Mouse (Mus musculus): ENCODE data around the gene Ap1b1. TPM values are rescaled to one million over a fixed set of nuclear protein-coding genes. Genes with fewer than 3 reads are reported as not detected.

Gene Ap1b1
- polyA plus RNA-seq, 1 experiment from 2014 or later: 54.2 TPM

- Histone ChIP-seq H3K27me3 (ENCODE audit: control insufficient read depth, insufficient read depth, low read length) (no peaks in the 10 kb centered on the region), H3K4me1 (ENCODE audit: control insufficient read depth, insufficient read depth, low read length) (no peaks in the 10 kb centered on the region), H3K36me3 (ENCODE audit: control insufficient read depth, insufficient read depth, low read length) (peaks cover 50% of the 10 kb centered on the region), H3K27ac (ENCODE audit: low read length) (no peak overlapping the region), H3K9me3 (ENCODE audit: control insufficient read depth, low read depth, low read length) (no peaks in the 10 kb centered on the region), H3K9ac (replicated peaks; ENCODE audit: low read depth, low read length) (no peak overlapping the region), H3K4me2 (replicated peaks; ENCODE audit: low read depth, low read length) (no peak overlapping the region), H3K4me3 (ENCODE audit: low read depth, low read length) (no peak overlapping the region)
- 95% methylated on average over 7 of the region's 7 CpGs for WGBS
- ATAC-seq (ENCODE audit: insufficient number of reproducible peaks, insufficient read depth, low FRiP score, low read depth): no peak
Measured at GRCm38 (mm10) chr11:5028228-5028627, 41.6 kb downstream of the Ap1b1 start.

- H3K4me3 ChIP-seq (ENCODE audit: low read depth, low read length): no peak overlapping the region
- WGBS: 89% methylated on average over 10 of the region's 10 CpGs
- no peaks in the 10 kb centered on the region for H3K9me3 ChIP-seq (ENCODE audit: control insufficient read depth, low read depth, low read length)
- peaks cover 49% of the 10 kb centered on the region for H3K36me3 ChIP-seq (ENCODE audit: control insufficient read depth, insufficient read depth, low read length)
- no peaks in the 10 kb centered on the region for H3K4me1 ChIP-seq (ENCODE audit: control insufficient read depth, insufficient read depth, low read length)
- no peaks in the 10 kb centered on the region for H3K27me3 ChIP-seq (ENCODE audit: control insufficient read depth, insufficient read depth, low read length)
- no peak overlapping the region for H3K4me2 ChIP-seq (replicated peaks; ENCODE audit: low read depth, low read length)
- H3K27ac ChIP-seq (ENCODE audit: low read length): no peak overlapping the region
- no peak for ATAC-seq (ENCODE audit: insufficient number of reproducible peaks, insufficient read depth, low FRiP score, low read depth)
- no peak overlapping the region for H3K9ac ChIP-seq (replicated peaks; ENCODE audit: low read depth, low read length)
Measured at GRCm38 (mm10) chr11:5032706-5033105, 46.1 kb downstream of the Ap1b1 start.

DNA sequence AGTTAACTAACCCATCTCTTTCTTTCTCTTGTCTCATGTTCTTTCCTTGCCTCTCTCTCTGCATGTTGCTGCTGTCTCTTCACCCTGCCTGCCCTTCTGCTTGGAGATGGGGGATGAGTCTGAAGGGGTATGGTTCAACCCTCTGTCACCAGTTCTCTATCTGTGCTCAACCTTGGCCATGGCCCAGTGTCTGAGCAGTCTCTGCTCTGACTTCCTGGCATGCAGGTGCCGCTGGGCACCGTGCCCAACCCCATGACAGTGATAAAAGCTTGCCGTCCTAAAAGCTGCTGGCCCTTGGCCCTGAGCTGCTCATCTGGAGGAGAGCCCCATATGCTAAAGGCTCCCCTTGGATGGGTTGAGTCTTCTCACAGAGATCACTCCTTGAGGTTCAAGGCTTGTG is 46.5 kb downstream of the Ap1b1 start:
- no peaks in the 10 kb centered on the region for H3K4me1 ChIP-seq (ENCODE audit: control insufficient read depth, insufficient read depth, low read length)
- H3K27ac ChIP-seq (ENCODE audit: low read length): no peak overlapping the region
- H3K9ac ChIP-seq (replicated peaks; ENCODE audit: low read depth, low read length): no peak overlapping the region
- no peaks in the 10 kb centered on the region for H3K9me3 ChIP-seq (ENCODE audit: control insufficient read depth, low read depth, low read length)
- peaks cover 54% of the 10 kb centered on the region for H3K36me3 ChIP-seq (ENCODE audit: control insufficient read depth, insufficient read depth, low read length)
- WGBS: 90% methylated on average over 3 of the region's 3 CpGs
- no peak overlapping the region for H3K4me3 ChIP-seq (ENCODE audit: low read depth, low read length)
- no peaks in the 10 kb centered on the region for H3K27me3 ChIP-seq (ENCODE audit: control insufficient read depth, insufficient read depth, low read length)
- no peak overlapping the region for H3K4me2 ChIP-seq (replicated peaks; ENCODE audit: low read depth, low read length)
- no peak for ATAC-seq (ENCODE audit: insufficient number of reproducible peaks, insufficient read depth, low FRiP score, low read depth)

- H3K36me3 ChIP-seq (ENCODE audit: control insufficient read depth, insufficient read depth, low read length): peaks cover 50% of the 10 kb centered on the region
- no peaks in the 10 kb centered on the region for H3K27me3 ChIP-seq (ENCODE audit: control insufficient read depth, insufficient read depth, low read length)
- 87% methylated on average over 4 of the region's 4 CpGs for WGBS
- ATAC-seq (ENCODE audit: insufficient number of reproducible peaks, insufficient read depth, low FRiP score, low read depth): no peak
- no peak overlapping the region for H3K4me2 ChIP-seq (replicated peaks; ENCODE audit: low read depth, low read length)
- no peak overlapping the region for H3K27ac ChIP-seq (ENCODE audit: low read length)
- no peaks in the 10 kb centered on the region for H3K9me3 ChIP-seq (ENCODE audit: control insufficient read depth, low read depth, low read length)
- H3K9ac ChIP-seq (replicated peaks; ENCODE audit: low read depth, low read length): no peak overlapping the region
- no peak overlapping the region for H3K4me3 ChIP-seq (ENCODE audit: low read depth, low read length)
- H3K4me1 ChIP-seq (ENCODE audit: control insufficient read depth, insufficient read depth, low read length): no peaks in the 10 kb centered on the region
Measured at GRCm38 (mm10) chr11:5035421-5035820, 48.8 kb downstream of the Ap1b1 start.

DNA sequence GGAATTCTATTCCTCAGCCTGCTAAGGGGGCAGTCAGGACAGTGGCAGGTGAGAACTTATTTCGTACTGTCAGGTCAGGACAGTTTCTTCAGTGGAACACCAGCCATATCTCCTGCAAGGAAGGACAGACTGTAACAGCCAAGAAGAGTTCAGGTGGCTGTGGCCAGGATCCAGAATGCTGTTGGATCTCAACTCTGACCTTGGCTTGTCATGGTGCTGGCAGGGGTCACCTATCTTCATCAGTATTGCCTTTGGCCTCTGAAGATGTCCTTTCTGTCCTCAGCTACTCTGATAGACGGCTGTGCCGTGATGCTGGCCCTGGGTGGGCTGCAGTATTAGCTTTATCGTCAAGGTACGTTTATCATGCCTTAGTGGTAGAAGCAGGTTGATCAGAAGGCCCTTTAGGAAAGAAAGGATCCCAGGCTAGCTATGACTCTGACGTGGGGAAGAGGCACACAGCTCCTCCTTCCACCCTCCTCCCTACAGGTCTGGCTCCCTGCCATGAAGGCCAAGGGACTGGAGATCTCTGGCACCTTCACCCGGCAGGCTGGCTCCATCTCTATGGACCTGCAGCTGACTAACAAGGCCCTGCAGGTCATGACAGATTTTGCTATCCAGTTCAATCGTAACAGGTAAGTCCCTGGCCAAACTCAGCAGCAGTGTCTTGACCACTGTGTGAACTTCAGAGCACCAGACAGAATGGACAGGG is 50.7 kb downstream of the Ap1b1 start:
- no peak for ATAC-seq (ENCODE audit: insufficient number of reproducible peaks, insufficient read depth, low FRiP score, low read depth)
- WGBS: 85% methylated on average over 8 of the region's 8 CpGs
- no peak overlapping the region for H3K4me3 ChIP-seq (ENCODE audit: low read depth, low read length)

GRCm38 (mm10) chr11:5040585-5040984 is 54.0 kb downstream of the Ap1b1 start:
- H3K36me3 ChIP-seq (ENCODE audit: control insufficient read depth, insufficient read depth, low read length): peaks cover 37% of the 10 kb centered on the region; the same call in 1 of the 2 replicates
- WGBS: 91% methylated on average over 5 of the region's 5 CpGs
- ATAC-seq (ENCODE audit: insufficient number of reproducible peaks, insufficient read depth, low FRiP score, low read depth): no peak

More for the DNA sequence above, 50.7 kb downstream of the Ap1b1 start:
- Histone ChIP-seq H3K27me3 (ENCODE audit: control insufficient read depth, insufficient read depth, low read length) (no peaks in the 10 kb centered on the region), H3K36me3 (ENCODE audit: control insufficient read depth, insufficient read depth, low read length) (peaks cover 48% of the 10 kb centered on the region; the same call in 1 of the 2 replicates), H3K9ac (replicated peaks; ENCODE audit: low read depth, low read length) (no peak overlapping the region), H3K9me3 (ENCODE audit: control insufficient read depth, low read depth, low read length) (no peaks in the 10 kb centered on the region), H3K4me1 (ENCODE audit: control insufficient read depth, insufficient read depth, low read length) (no peaks in the 10 kb centered on the region), H3K27ac (ENCODE audit: low read length) (no peak overlapping the region), H3K4me2 (replicated peaks; ENCODE audit: low read depth, low read length) (no peak overlapping the region)

GRCm38 (mm10) chr11:5041144-5041780 is 54.6 kb downstream of the Ap1b1 start:
- 65% methylated on average over 18 of the region's 18 CpGs for WGBS
- Histone ChIP-seq H3K4me1 (ENCODE audit: control insufficient read depth, insufficient read depth, low read length) (no peaks in the 10 kb centered on the region), H3K4me3 (ENCODE audit: low read depth, low read length) (no peak overlapping the region), H3K27me3 (ENCODE audit: control insufficient read depth, insufficient read depth, low read length) (no peaks in the 10 kb centered on the region), H3K9me3 (ENCODE audit: control insufficient read depth, low read depth, low read length) (no peaks in the 10 kb centered on the region), H3K36me3 (ENCODE audit: control insufficient read depth, insufficient read depth, low read length) (peaks cover 30% of the 10 kb centered on the region; the same call in 1 of the 2 replicates), H3K9ac (replicated peaks; ENCODE audit: low read depth, low read length) (no peak overlapping the region), H3K27ac (ENCODE audit: low read length) (no peak overlapping the region), H3K4me2 (replicated peaks; ENCODE audit: low read depth, low read length) (no peak overlapping the region)
- no peak for ATAC-seq (ENCODE audit: insufficient number of reproducible peaks, insufficient read depth, low FRiP score, low read depth)

More at GRCm38 (mm10) chr11:5040585-5040984, 54.0 kb downstream of the Ap1b1 start:
- Histone ChIP-seq H3K4me3 (ENCODE audit: low read depth, low read length) (no peak overlapping the region), H3K4me2 (replicated peaks; ENCODE audit: low read depth, low read length) (no peak overlapping the region), H3K27me3 (ENCODE audit: control insufficient read depth, insufficient read depth, low read length) (no peaks in the 10 kb centered on the region), H3K27ac (ENCODE audit: low read length) (no peak overlapping the region), H3K4me1 (ENCODE audit: control insufficient read depth, insufficient read depth, low read length) (no peaks in the 10 kb centered on the region), H3K9ac (replicated peaks; ENCODE audit: low read depth, low read length) (no peak overlapping the region), H3K9me3 (ENCODE audit: control insufficient read depth, low read depth, low read length) (no peaks in the 10 kb centered on the region)

GRCm38 (mm10) chr11:5042645-5043381 is 56.2 kb downstream of the Ap1b1 start:
- Histone ChIP-seq H3K27me3 (ENCODE audit: control insufficient read depth, insufficient read depth, low read length) (no peaks in the 10 kb centered on the region), H3K9me3 (ENCODE audit: control insufficient read depth, low read depth, low read length) (no peaks in the 10 kb centered on the region), H3K4me3 (ENCODE audit: low read depth, low read length) (no peak overlapping the region), H3K27ac (ENCODE audit: low read length) (no peak overlapping the region), H3K9ac (replicated peaks; ENCODE audit: low read depth, low read length) (no peak overlapping the region), H3K4me1 (ENCODE audit: control insufficient read depth, insufficient read depth, low read length) (no peaks in the 10 kb centered on the region), H3K4me2 (replicated peaks; ENCODE audit: low read depth, low read length) (no peak overlapping the region), H3K36me3 (ENCODE audit: control insufficient read depth, insufficient read depth, low read length) (peaks cover 18% of the 10 kb centered on the region; the same call in 1 of the 2 replicates)
- WGBS: 88% methylated on average over 8 of the region's 8 CpGs
- ATAC-seq (ENCODE audit: insufficient number of reproducible peaks, insufficient read depth, low FRiP score, low read depth): no peak
